Mouse (Mus musculus): ENCODE data around the gene Defb35. TPM values are rescaled to one million over a fixed set of nuclear protein-coding genes. Genes with fewer than 3 reads are reported as not detected.
"Not testable (repeated sequence)": the region's sequence is repeated elsewhere in the genome, so short reads cannot be mapped to it uniquely, and the experiment has no call there.

The Defb35 gene
- not detected in 2 replicates for polyA plus RNA-seq (2016; fragmentation: Nextera tagmentation; extraction: Ambion mirVana)

GRCm38 (mm10) chr8:21938052-21938451 is at the start of gene Defb35:
Gene Defb35 (plus strand): TSS chr8:21938352.
- 85% methylated on average over 4 of the region's 4 CpGs for whole genome bisulfite sequencing
- ATAC-seq (ENCODE audit: insufficient number of reproducible peaks, insufficient read depth, low FRiP score, low TSS enrichment, low read depth); H3K9me3 ChIP-seq; H3K9ac ChIP-seq (replicated peaks); H3K27me3 ChIP-seq; H3K27ac ChIP-seq; H3K4me3 ChIP-seq (replicated peaks); H3K4me2 ChIP-seq; H3K4me1 ChIP-seq (replicated peaks); H3K36me3 ChIP-seq: not testable (repeated sequence)

GRCm38 (mm10) chr8:21906290-21906689 is 31.9 kb upstream of the Defb35 start, which contains the start of gene Defb11:
Gene Defb11 (minus strand): TSS chr8:21906412.
- H3K4me1 ChIP-seq (replicated peaks); H3K36me3 ChIP-seq; H3K27me3 ChIP-seq; H3K4me2 ChIP-seq; H3K27ac ChIP-seq; H3K9me3 ChIP-seq; H3K9ac ChIP-seq (replicated peaks); H3K4me3 ChIP-seq (replicated peaks): not testable (repeated sequence)
- ATAC-seq (ENCODE audit: insufficient number of reproducible peaks, insufficient read depth, low FRiP score, low TSS enrichment, low read depth), result peak; percentile 59; the same call in 1 of the 2 replicates

GRCm38 (mm10) chr8:21911931-21912330 is 26.2 kb upstream of the Defb35 start:
- no peak for ATAC-seq (ENCODE audit: insufficient number of reproducible peaks, insufficient read depth, low FRiP score, low TSS enrichment, low read depth)
- Histone ChIP-seq H3K27me3 (no peaks in the 10 kb centered on the region), H3K36me3 (no peaks in the 10 kb centered on the region), H3K9ac (replicated peaks) (no peak overlapping the region), H3K4me2 (no peak overlapping the region), H3K9me3 (no peaks in the 10 kb centered on the region), H3K4me1 (replicated peaks) (no peaks in the 10 kb centered on the region), H3K27ac (no peak overlapping the region), H3K4me3 (replicated peaks) (no peak overlapping the region)
- WGBS, result 8% methylated on average over 1 of the region's 1 CpGs

- Histone ChIP-seq H3K4me1 (replicated peaks) (no peaks in the 10 kb centered on the region), H3K4me2 (no peak overlapping the region), H3K9ac (replicated peaks) (no peak overlapping the region), H3K36me3 (no peaks in the 10 kb centered on the region), H3K9me3 (no peaks in the 10 kb centered on the region), H3K27ac (no peak overlapping the region), H3K27me3 (no peaks in the 10 kb centered on the region), H3K4me3 (replicated peaks) (no peak overlapping the region)
- WGBS, result 27% methylated on average over 2 of the region's 2 CpGs
- ATAC-seq (ENCODE audit: insufficient number of reproducible peaks, insufficient read depth, low FRiP score, low TSS enrichment, low read depth), result no peak
These were observed 25.6 kb upstream of the Defb35 start for GRCm38 (mm10) chr8:21912554-21912953.

GRCm38 (mm10) chr8:21915625-21916024 is 22.5 kb upstream of the Defb35 start:
- no peaks in the 10 kb centered on the region for H3K36me3 ChIP-seq
- H3K4me2 ChIP-seq, result no peak overlapping the region
- no peaks in the 10 kb centered on the region for H3K27me3 ChIP-seq
- WGBS, result 83% methylated on average over 3 of the region's 3 CpGs
- H3K27ac ChIP-seq, result no peak overlapping the region
- no peak for ATAC-seq (ENCODE audit: insufficient number of reproducible peaks, insufficient read depth, low FRiP score, low TSS enrichment, low read depth)
- H3K4me3 ChIP-seq (replicated peaks), result no peak overlapping the region
- H3K4me1 ChIP-seq (replicated peaks), result no peaks in the 10 kb centered on the region
- H3K9me3 ChIP-seq, result no peaks in the 10 kb centered on the region
- no peak overlapping the region for H3K9ac ChIP-seq (replicated peaks)

- not testable (repeated sequence) for H3K9me3 ChIP-seq; H3K4me1 ChIP-seq (replicated peaks); H3K9ac ChIP-seq (replicated peaks); H3K36me3 ChIP-seq; H3K27ac ChIP-seq; H3K4me2 ChIP-seq; ATAC-seq (ENCODE audit: insufficient number of reproducible peaks, insufficient read depth, low FRiP score, low TSS enrichment, low read depth); H3K27me3 ChIP-seq; H3K4me3 ChIP-seq (replicated peaks)
- WGBS, result 83% methylated on average over 3 of the region's 3 CpGs
These were observed 7.4 kb upstream of the Defb35 start for GRCm38 (mm10) chr8:21930754-21931153.

GRCm38 (mm10) chr8:21932610-21933009 is 5.5 kb upstream of the Defb35 start, which contains the start of gene Defb15:
Gene Defb15 (minus strand): TSS chr8:21932710.
- 92% methylated on average over 6 of the region's 6 CpGs for WGBS
- H3K9ac ChIP-seq (replicated peaks), result no peak within 1 kb of the TSS
- no peaks in the 10 kb centered on the region for H3K27me3 ChIP-seq
- H3K36me3 ChIP-seq, result no peaks in the 10 kb centered on the region
- no peak for ATAC-seq (ENCODE audit: insufficient number of reproducible peaks, insufficient read depth, low FRiP score, low TSS enrichment, low read depth)
- H3K9me3 ChIP-seq, result no peaks in the 10 kb centered on the region
- no peak within 1 kb of the TSS for H3K4me2 ChIP-seq
- no peak within 1 kb of the TSS for H3K4me3 ChIP-seq (replicated peaks)
- H3K27ac ChIP-seq, result no peak within 1 kb of the TSS
- no peaks in the 10 kb centered on the region for H3K4me1 ChIP-seq (replicated peaks)

GRCm38 (mm10) chr8:21946462-21946861 is 8.3 kb downstream of the Defb35 start, which contains the start of gene Defb13:
Gene Defb13 (plus strand): TSS chr8:21946762.
- H3K4me1 ChIP-seq (replicated peaks), result no peaks in the 10 kb centered on the region
- no peak within 1 kb of the TSS for H3K27ac ChIP-seq
- no peak within 1 kb of the TSS for H3K9ac ChIP-seq (replicated peaks)
- H3K9me3 ChIP-seq, result no peaks in the 10 kb centered on the region
- 83% methylated on average over 6 of the region's 6 CpGs for WGBS
- no peak within 1 kb of the TSS for H3K4me3 ChIP-seq (replicated peaks)
- no peaks in the 10 kb centered on the region for H3K27me3 ChIP-seq
- no peaks in the 10 kb centered on the region for H3K36me3 ChIP-seq
- ATAC-seq (ENCODE audit: insufficient number of reproducible peaks, insufficient read depth, low FRiP score, low TSS enrichment, low read depth), result no peak
- H3K4me2 ChIP-seq, result no peak within 1 kb of the TSS

GRCm38 (mm10) chr8:21947311-21948017 is 9.3 kb downstream of the Defb35 start:
- Histone ChIP-seq H3K9ac (replicated peaks) (no peak overlapping the region), H3K36me3 (no peaks in the 10 kb centered on the region), H3K4me1 (replicated peaks) (no peaks in the 10 kb centered on the region), H3K27me3 (no peaks in the 10 kb centered on the region), H3K4me2 (no peak overlapping the region), H3K9me3 (no peaks in the 10 kb centered on the region), H3K27ac (no peak overlapping the region), H3K4me3 (replicated peaks) (no peak overlapping the region)
- ATAC-seq (ENCODE audit: insufficient number of reproducible peaks, insufficient read depth, low FRiP score, low TSS enrichment, low read depth), result no peak
- 82% methylated on average over 9 of the region's 9 CpGs for WGBS

GRCm38 (mm10) chr8:21955321-21955720 is 17.2 kb downstream of the Defb35 start:
- H3K36me3 ChIP-seq, result no peaks in the 10 kb centered on the region
- WGBS, result 7% methylated on average over 9 of the region's 9 CpGs
- H3K9ac ChIP-seq (replicated peaks), result no peak overlapping the region
- H3K4me1 ChIP-seq (replicated peaks), result no peaks in the 10 kb centered on the region
- no peak overlapping the region for H3K4me3 ChIP-seq (replicated peaks)
- H3K9me3 ChIP-seq, result no peaks in the 10 kb centered on the region
- no peak overlapping the region for H3K4me2 ChIP-seq
- no peaks in the 10 kb centered on the region for H3K27me3 ChIP-seq
- no peak for ATAC-seq (ENCODE audit: insufficient number of reproducible peaks, insufficient read depth, low FRiP score, low TSS enrichment, low read depth)
- H3K27ac ChIP-seq, result no peak overlapping the region

GRCm38 (mm10) chr8:21956336-21956735 is 18.2 kb downstream of the Defb35 start:
- 85% methylated on average over 3 of the region's 3 CpGs for WGBS

GRCm38 (mm10) chr8:21958414-21958813 is 20.3 kb downstream of the Defb35 start, which contains the start of gene Fam90a1a:
Gene Fam90a1a (plus strand): TSS chr8:21958714.
- H3K27me3 ChIP-seq, result no peaks in the 10 kb centered on the region
- 86% methylated on average over 2 of the region's 2 CpGs for WGBS

More at GRCm38 (mm10) chr8:21956336-21956735, 18.2 kb downstream of the Defb35 start:
- no peak for ATAC-seq (ENCODE audit: insufficient number of reproducible peaks, insufficient read depth, low FRiP score, low TSS enrichment, low read depth)
- Histone ChIP-seq H3K9ac (replicated peaks) (no peak overlapping the region), H3K27me3 (no peaks in the 10 kb centered on the region), H3K9me3 (no peaks in the 10 kb centered on the region), H3K4me2 (no peak overlapping the region), H3K4me1 (replicated peaks) (no peaks in the 10 kb centered on the region), H3K4me3 (replicated peaks) (no peak overlapping the region), H3K27ac (no peak overlapping the region), H3K36me3 (no peaks in the 10 kb centered on the region)

More at GRCm38 (mm10) chr8:21958414-21958813, 20.3 kb downstream of the Defb35 start, which contains the start of gene Fam90a1a:
- Histone ChIP-seq H3K4me3 (replicated peaks) (no peak within 1 kb of the TSS), H3K4me2 (no peak within 1 kb of the TSS), H3K27ac (no peak within 1 kb of the TSS), H3K9ac (replicated peaks) (no peak within 1 kb of the TSS), H3K36me3 (no peaks in the 10 kb centered on the region), H3K9me3 (no peaks in the 10 kb centered on the region), H3K4me1 (replicated peaks) (no peaks in the 10 kb centered on the region)
- no peak for ATAC-seq (ENCODE audit: insufficient number of reproducible peaks, insufficient read depth, low FRiP score, low TSS enrichment, low read depth)

Measured in limb, embryonic 12.5 days (tissue).